Mouse (Mus musculus) kidney, postnatal 0 days (tissue): ENCODE results near the gene Ccdc88b. TPM values are rescaled to one million over a fixed set of nuclear protein-coding genes. Genes with fewer than 3 reads are reported as not detected.

Experiments
- ATAC-seq: fragments of 200-750 bp; cut with Nextera tagmentation; replicated peaks from 2 replicates; pipeline ENCODE4 v1.8.0; 2017; ENCODE audit warnings: low read depth, moderate number of reproducible peaks, moderate TSS enrichment, moderate library complexity; ENCODE audit not compliant: low FRiP score
- DNase-seq: peaks from one replicate; pipeline ENCODE4 v3.0.0-alpha.2; 2016; ENCODE audit warnings: low spot score
- H3K27ac ChIP-seq: fragments of 300-500 bp; sonication (generic); 2 replicates; pipeline ENCODE4 v1.5.1; 2014; ENCODE audit warnings: mild to moderate bottlenecking
- H3K27me3 ChIP-seq: fragments of 300-500 bp; sonication (generic); 2 replicates; pipeline ENCODE4 v1.6.1; 2014; ENCODE audit warnings: low read length, mixed read lengths; ENCODE audit not compliant: insufficient read depth
- H3K36me3 ChIP-seq: fragments of 300-500 bp; sonication (generic); 2 replicates; pipeline ENCODE4 v1.6.1; 2014; ENCODE audit warnings: low read length, mixed read lengths; ENCODE audit not compliant: insufficient read depth
- H3K4me1 ChIP-seq: fragments of 300-500 bp; sonication (generic); replicated peaks from 2 replicates; pipeline ENCODE4 v1.6.1; 2014; ENCODE audit warnings: antibody characterized with exemption, low read length, mixed read lengths; ENCODE audit not compliant: insufficient read depth
- H3K4me2 ChIP-seq: fragments of 300-500 bp; sonication (generic); 2 replicates; pipeline ENCODE4 v1.6.1; 2014; ENCODE audit warnings: mild to moderate bottlenecking, low read length, moderate library complexity, mixed read lengths
- H3K4me3 ChIP-seq: fragments of 300-500 bp; sonication (generic); replicated peaks from 2 replicates; pipeline ENCODE4 v1.5.1; 2014; ENCODE audit warnings: low read depth, low read length
- H3K9ac ChIP-seq: fragments of 300-500 bp; sonication (generic); 2 replicates; pipeline ENCODE4 v1.6.1; 2014; ENCODE audit warnings: low read depth, low read length
- H3K9me3 ChIP-seq: fragments of 300-500 bp; sonication (generic); replicated peaks from 2 replicates; pipeline ENCODE4 v1.6.1; 2016; ENCODE audit warnings: low read length, inconsistent platforms, mixed read lengths
- CTCF ChIP-seq: IDR thresholded peaks from 2 replicates; pipeline ENCODE4 v1.5.1; 2016; ENCODE audit warnings: antibody characterized with exemption, low read depth, mild to moderate bottlenecking, moderate library complexity
- WGBS: fragments of 180-500 bp; shearing (Covaris S2); extraction: QIAGEN DNeasy Blood & Tissue Kit; methylation state at CpG from one replicate; pipeline ENCODE4 v1.1.7; 2014; 5-methylcytosine and 5-hydroxymethylcytosine counted together
- polyA plus RNA-seq: library from polyadenylated mRNA; unstranded; fragments of >200 nt; fragmentation: Nextera tagmentation; extraction: Ambion mirVana; gene quantifications from 2 replicates; pipeline ENCODE4 v1.2.1, GENCODE M21; 2015

Gene Ccdc88b
- polyA plus RNA-seq, 1 experiment from 2014 or later = 0.87 TPM

DNA sequence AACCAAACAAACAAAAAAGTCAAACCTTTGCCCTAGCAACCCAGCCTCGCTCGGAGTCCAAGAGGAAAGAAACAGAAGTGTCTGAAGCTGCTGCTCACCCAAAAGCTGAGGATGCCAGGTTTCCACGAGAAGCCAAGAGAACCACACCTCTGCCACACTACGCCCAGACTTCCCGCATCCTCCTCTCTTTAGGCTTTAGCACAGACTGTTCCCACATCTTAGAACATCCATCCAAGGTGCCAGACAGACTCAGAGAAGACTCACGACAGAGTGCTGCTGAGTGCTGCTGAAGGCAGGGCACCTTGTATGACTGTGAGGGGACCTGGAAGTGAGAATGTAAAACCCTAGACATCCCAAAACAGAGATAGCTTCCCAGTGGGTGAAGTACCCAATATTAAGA, 17.8 kb upstream of the Ccdc88b start:
- H3K27me3 ChIP-seq = no peaks in the 10 kb centered on the region
- H3K36me3 ChIP-seq = no peaks in the 10 kb centered on the region
- no peak for TF ChIP-seq CTCF
- H3K4me3 ChIP-seq = no peak overlapping the region
- no peak overlapping the region for H3K4me2 ChIP-seq
- H3K27ac ChIP-seq = no peak overlapping the region
- H3K9me3 ChIP-seq = peaks cover 4% of the 10 kb centered on the region; the same call in 1 of the 2 replicates
- DNase-seq = no peak
- 85% methylated on average over 6 of the region's 6 CpGs for WGBS
- H3K9ac ChIP-seq = no peak overlapping the region
- ATAC-seq = no peak
- 0 out of 2 replicates have a peak, but pooled peaks cover 8% of the 10 kb centered on the region for H3K4me1 ChIP-seq

DNA sequence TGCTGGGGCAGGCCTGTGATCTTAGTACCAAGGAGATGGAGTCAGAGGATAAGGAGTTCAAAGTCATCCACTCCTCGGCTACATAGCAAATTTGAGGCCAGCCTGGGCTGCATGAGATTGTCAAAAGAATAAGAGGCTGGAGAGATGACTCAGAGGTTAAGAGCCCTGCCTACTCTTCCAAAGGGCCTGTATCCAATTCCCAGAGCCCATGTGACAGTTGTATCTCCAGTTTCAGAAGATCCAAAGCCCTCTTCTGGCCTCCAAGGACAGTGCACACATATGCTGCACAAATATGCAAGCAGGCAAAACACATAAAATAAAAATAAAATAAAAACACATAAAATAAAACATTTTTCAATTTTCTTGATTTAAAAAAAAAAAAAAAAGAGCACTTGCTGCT, 16.2 kb upstream of the Ccdc88b start:
- no peak for TF ChIP-seq CTCF
- Histone ChIP-seq H3K9ac (no peak overlapping the region), H3K27ac (no peak overlapping the region), H3K4me2 (no peak overlapping the region), H3K4me3 (no peak overlapping the region), H3K27me3 (no peaks in the 10 kb centered on the region), H3K9me3 (no peaks in the 10 kb centered on the region), H3K36me3 (no peaks in the 10 kb centered on the region), H3K4me1 (0 out of 2 replicates have a peak, but pooled peaks cover 8% of the 10 kb centered on the region)
- DNase-seq = no peak
- no peak for ATAC-seq
- WGBS = 72% methylated on average over 1 of the region's 1 CpGs

DNA sequence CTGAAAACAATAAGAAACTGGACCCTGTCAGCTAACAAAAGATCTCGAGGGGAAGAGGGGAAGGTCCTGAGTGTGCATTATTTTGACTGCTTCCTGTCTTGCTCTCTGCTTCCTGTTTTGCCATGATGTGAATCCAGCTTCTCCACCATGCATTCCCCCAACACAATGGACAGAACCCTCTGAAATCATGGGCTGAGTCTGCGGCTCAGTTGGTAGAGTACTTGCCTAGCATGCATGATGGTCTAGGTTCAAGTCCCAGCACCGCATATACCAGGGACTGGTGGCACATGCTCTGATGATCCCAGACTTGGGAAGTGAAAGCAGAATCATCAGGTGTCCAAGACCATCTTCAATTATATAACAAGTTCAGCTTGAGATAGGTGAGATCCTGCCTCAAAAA, 14.7 kb upstream of the Ccdc88b start:
- H3K9me3 ChIP-seq = no peaks in the 10 kb centered on the region
- ATAC-seq (no peak), DNase-seq (no peak)
- no peak overlapping the region for H3K4me3 ChIP-seq
- 66% methylated on average over 3 of the region's 3 CpGs for WGBS
- no peaks in the 10 kb centered on the region for H3K27me3 ChIP-seq
- H3K27ac ChIP-seq = no peak overlapping the region
- H3K4me1 ChIP-seq = 0 out of 2 replicates have a peak, but pooled peaks cover 8% of the 10 kb centered on the region
- H3K4me2 ChIP-seq = no peak overlapping the region
- TF ChIP-seq CTCF = no peak
- no peak overlapping the region for H3K9ac ChIP-seq
- no peaks in the 10 kb centered on the region for H3K36me3 ChIP-seq

DNA sequence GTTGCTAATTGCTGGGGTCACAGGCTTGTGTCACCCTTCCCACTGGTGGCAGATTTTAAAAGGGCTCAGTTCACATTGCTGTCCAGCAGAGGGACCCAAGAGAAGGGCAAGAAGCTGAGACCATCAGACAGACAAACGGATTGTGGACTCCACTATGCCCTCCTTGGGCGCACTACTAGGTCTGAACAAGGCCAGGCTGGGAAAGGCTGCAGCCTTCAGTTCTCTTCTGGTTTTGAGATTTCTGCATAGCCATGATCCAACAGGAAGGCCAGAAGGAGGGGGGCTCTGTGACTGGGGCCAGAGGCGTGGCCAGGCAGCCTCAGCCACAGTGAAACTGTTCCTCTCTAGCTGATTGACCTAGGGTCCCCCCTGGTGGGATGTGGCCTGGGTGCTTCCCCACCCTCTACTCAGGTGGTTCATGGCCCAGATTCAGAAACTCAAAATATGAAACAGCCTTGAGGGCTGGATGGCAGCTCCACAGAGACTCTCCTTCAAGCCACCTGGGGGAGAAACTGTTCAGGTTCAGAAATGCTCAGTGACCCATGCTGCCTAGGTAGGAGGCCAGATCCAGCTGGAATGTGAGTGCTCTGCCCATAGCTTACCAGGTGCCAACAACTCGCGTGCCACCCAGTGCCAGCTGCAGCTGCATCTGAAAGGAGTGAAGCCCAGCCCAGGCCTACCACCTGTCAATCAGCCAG, 13.7 kb upstream of the Ccdc88b start:
- 43% methylated on average over 5 of the region's 5 CpGs for WGBS
- ATAC-seq = peak; percentile 80
- DNase-seq = peak; percentile 72

DNA sequence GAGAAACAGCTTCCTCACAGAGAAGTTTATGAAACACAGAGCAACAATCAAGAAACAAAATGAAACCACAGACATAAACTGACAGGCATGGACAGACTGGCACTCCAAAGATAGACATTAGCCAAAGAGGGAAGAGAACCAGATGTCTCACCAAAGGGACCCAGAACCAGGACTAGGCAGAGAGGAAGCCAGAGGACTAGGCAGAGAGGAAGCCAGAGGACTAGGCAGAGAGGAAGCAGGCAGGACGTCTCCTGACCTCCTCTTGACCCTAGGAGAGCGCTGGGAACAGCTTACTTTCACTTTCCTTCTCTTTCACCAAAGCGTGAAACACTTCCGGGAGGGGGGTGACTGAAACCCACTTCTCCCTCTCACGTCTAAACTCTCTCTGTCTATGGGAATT, 11.3 kb upstream of the Ccdc88b start:
- no peak overlapping the region for H3K9ac ChIP-seq
- H3K27ac ChIP-seq = peak overlapping the region; percentile 84
- DNase-seq = peak; percentile 89

More for the DNA sequence above, 13.7 kb upstream of the Ccdc88b start:
- Histone ChIP-seq H3K4me2 (no peak overlapping the region), H3K4me3 (no peak overlapping the region), H3K4me1 (0 out of 2 replicates have a peak, but pooled peaks cover 8% of the 10 kb centered on the region), H3K9ac (no peak overlapping the region), H3K27me3 (no peaks in the 10 kb centered on the region), H3K27ac (peak overlapping the region; percentile 83), H3K9me3 (no peaks in the 10 kb centered on the region), H3K36me3 (no peaks in the 10 kb centered on the region)
- peak; percentile 77 for TF ChIP-seq CTCF

DNA sequence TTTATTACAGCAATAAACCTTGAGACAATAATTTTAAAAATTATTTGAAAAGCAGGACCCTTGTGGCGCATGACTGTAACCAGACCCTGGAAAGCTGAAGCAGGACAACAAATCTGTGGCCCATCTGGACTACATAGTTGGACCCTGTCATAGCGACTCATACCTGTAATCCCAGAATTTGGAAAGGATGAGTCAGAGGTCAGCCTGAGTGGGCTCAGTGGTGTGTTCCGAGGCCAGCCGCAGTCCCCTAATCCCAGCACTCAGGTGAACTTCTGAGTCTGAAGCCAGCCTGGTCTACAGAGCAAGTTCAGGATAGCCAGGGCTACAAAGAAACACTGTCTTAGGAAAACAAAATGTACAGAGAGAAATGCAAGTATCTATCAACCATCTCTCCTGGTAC, 3.4 kb upstream of the Ccdc88b start:
- H3K9me3 ChIP-seq = no peaks in the 10 kb centered on the region
- H3K4me2 ChIP-seq = no peak overlapping the region
- H3K4me1 ChIP-seq = no peaks in the 10 kb centered on the region
- DNase-seq = no peak
- 79% methylated on average over 4 of the region's 4 CpGs for WGBS
- H3K27ac ChIP-seq = no peak overlapping the region
- H3K4me3 ChIP-seq = no peak overlapping the region
- no peak for ATAC-seq
- no peaks in the 10 kb centered on the region for H3K27me3 ChIP-seq
- no peak overlapping the region for H3K9ac ChIP-seq
- no peaks in the 10 kb centered on the region for H3K36me3 ChIP-seq
- TF ChIP-seq CTCF = no peak

More for the DNA sequence above, 11.3 kb upstream of the Ccdc88b start:
- peak overlapping the region; percentile 18; the same call in 1 of the 2 replicates for H3K4me3 ChIP-seq
- H3K9me3 ChIP-seq = no peaks in the 10 kb centered on the region
- 0 out of 2 replicates have a peak, but pooled peaks have one; percentile 38 for ATAC-seq
- no peaks in the 10 kb centered on the region for H3K36me3 ChIP-seq
- H3K4me1 ChIP-seq = 0 out of 2 replicates have a peak, but pooled peaks cover 8% of the 10 kb centered on the region
- no peaks in the 10 kb centered on the region for H3K27me3 ChIP-seq
- H3K4me2 ChIP-seq = peak overlapping the region; percentile 53
- TF ChIP-seq CTCF = no peak
- WGBS = 2% methylated on average over 5 of the region's 5 CpGs
